Mouse (Mus musculus) forebrain, embryonic 14.5 days (tissue): Measurements from ENCODE around the gene Kif6. TPM values are rescaled to one million over a fixed set of nuclear protein-coding genes. Genes with fewer than 3 reads are reported as not detected.

Source experiments
- ATAC-seq: fragments of 200-750 bp; cut with Nextera tagmentation; 2 replicates; pipeline ENCODE4 v1.8.0; 2017; ENCODE audit warnings: mild to moderate bottlenecking, moderate library complexity
- DNase-seq: peaks from one replicate; pipeline ENCODE4 v3.0.0-alpha.2; 2015; ENCODE audit warnings: low spot score
- H3K27ac ChIP-seq: fragments of 300-500 bp; sonication (generic); 2 replicates; pipeline ENCODE4 v1.5.1; 2014; ENCODE audit warnings: low read depth, mild to moderate bottlenecking, control low read depth, low read length, moderate library complexity
- H3K27me3 ChIP-seq: fragments of 300-500 bp; sonication (generic); replicated peaks from 2 replicates; pipeline ENCODE4 v1.6.1; 2014; ENCODE audit warnings: low read length, control low read depth, mixed read lengths; ENCODE audit not compliant: control insufficient read depth, insufficient read depth
- H3K36me3 ChIP-seq: fragments of 300-500 bp; sonication (generic); 2 replicates; pipeline ENCODE4 v1.6.1; 2014; ENCODE audit warnings: low read length, control low read depth; ENCODE audit not compliant: control insufficient read depth, insufficient read depth
- H3K4me1 ChIP-seq: fragments of 300-500 bp; sonication (generic); 2 replicates; pipeline ENCODE4 v1.6.1; 2014; ENCODE audit warnings: antibody characterized with exemption, low read length, control low read depth; ENCODE audit not compliant: control insufficient read depth, insufficient read depth
- H3K4me2 ChIP-seq: fragments of 300-500 bp; sonication (generic); 2 replicates; pipeline ENCODE4 v1.6.1; 2014; ENCODE audit warnings: mild to moderate bottlenecking, control low read depth, low read length
- H3K4me3 ChIP-seq: fragments of 300-500 bp; sonication (generic); 2 replicates; pipeline ENCODE4 v1.5.1; 2014; ENCODE audit warnings: low read depth, low read length, control low read depth
- H3K9ac ChIP-seq: fragments of 300-500 bp; sonication (generic); 2 replicates; pipeline ENCODE4 v1.6.1; 2014; ENCODE audit warnings: mild to moderate bottlenecking, low read length, control low read depth, moderate library complexity
- H3K9me3 ChIP-seq: fragments of 300-500 bp; sonication (generic); replicated peaks from 2 replicates; pipeline ENCODE4 v1.6.1; 2016; ENCODE audit warnings: low read length, control low read depth, mixed read lengths; ENCODE audit not compliant: control insufficient read depth
- WGBS: fragments of 180-500 bp; shearing (Covaris S2); extraction: QIAGEN DNeasy Blood & Tissue Kit; methylation state at CpG from one replicate; pipeline ENCODE4 v1.1.7; 2014; 5-methylcytosine and 5-hydroxymethylcytosine counted together
- polyA plus RNA-seq: library from polyadenylated mRNA; unstranded; fragments of >200 nt; fragmentation: Nextera tagmentation; extraction: Ambion mirVana; gene quantifications from 2 replicates; pipeline ENCODE4 v1.2.1, GENCODE M21; 2014

The Kif6 gene
- polyA plus RNA-seq, 1 experiment from 2014 or later: 1.2 TPM

GRCm38 (mm10) chr17:49890861-49891260 lies 275.9 kb downstream of the Kif6 start:
- WGBS: 72% methylated on average over 16 of the region's 16 CpGs
- Histone ChIP-seq H3K9ac (no peak overlapping the region), H3K4me1 (no peaks in the 10 kb centered on the region), H3K4me2 (no peak overlapping the region), H3K9me3 (no peaks in the 10 kb centered on the region), H3K27ac (peak overlapping the region; percentile 14; the same call in 1 of the 2 replicates), H3K27me3 (no peaks in the 10 kb centered on the region), H3K4me3 (no peak overlapping the region), H3K36me3 (no peaks in the 10 kb centered on the region)
- ATAC-seq (peak; percentile 65), DNase-seq (peak; percentile 68)

- no peaks in the 10 kb centered on the region for H3K4me1 ChIP-seq
- DNase-seq (no peak), ATAC-seq (no peak)
- no peaks in the 10 kb centered on the region for H3K36me3 ChIP-seq
- no peak overlapping the region for H3K4me3 ChIP-seq
- H3K27ac ChIP-seq: no peak overlapping the region
- 91% methylated on average over 6 of the region's 6 CpGs for WGBS
- H3K4me2 ChIP-seq: no peak overlapping the region
- H3K9me3 ChIP-seq: no peaks in the 10 kb centered on the region
- no peak overlapping the region for H3K9ac ChIP-seq
- H3K27me3 ChIP-seq: no peaks in the 10 kb centered on the region
These were observed 277.5 kb downstream of the Kif6 start for GRCm38 (mm10) chr17:49892390-49892789.

GRCm38 (mm10) chr17:49894471-49894870 lies 279.5 kb downstream of the Kif6 start:
- no peak overlapping the region for H3K9ac ChIP-seq
- no peaks in the 10 kb centered on the region for H3K9me3 ChIP-seq
- H3K36me3 ChIP-seq: no peaks in the 10 kb centered on the region
- no peaks in the 10 kb centered on the region for H3K27me3 ChIP-seq
- WGBS: 86% methylated on average over 6 of the region's 6 CpGs
- DNase-seq (no peak), ATAC-seq (no peak)
- H3K4me1 ChIP-seq: no peaks in the 10 kb centered on the region
- H3K27ac ChIP-seq: no peak overlapping the region
- H3K4me2 ChIP-seq: no peak overlapping the region
- H3K4me3 ChIP-seq: no peak overlapping the region

GRCm38 (mm10) chr17:49898849-49899331 lies 284.0 kb downstream of the Kif6 start:
- Histone ChIP-seq H3K27me3 (peaks cover 4% of the 10 kb centered on the region), H3K4me3 (no peak overlapping the region), H3K36me3 (no peaks in the 10 kb centered on the region), H3K27ac (no peak overlapping the region), H3K4me1 (no peaks in the 10 kb centered on the region), H3K9me3 (no peaks in the 10 kb centered on the region), H3K9ac (no peak overlapping the region), H3K4me2 (no peak overlapping the region)
- ATAC-seq (peak; percentile 82), DNase-seq (peak; percentile 91)
- 14% methylated on average over 7 of the region's 7 CpGs for WGBS

- Histone ChIP-seq H3K4me1 (no peaks in the 10 kb centered on the region), H3K9me3 (no peaks in the 10 kb centered on the region), H3K9ac (no peak overlapping the region), H3K27me3 (peaks cover 4% of the 10 kb centered on the region), H3K4me2 (no peak overlapping the region), H3K36me3 (no peaks in the 10 kb centered on the region), H3K27ac (no peak overlapping the region), H3K4me3 (no peak overlapping the region)
- no peak for ATAC-seq
- WGBS: 85% methylated on average over 7 of the region's 7 CpGs
- no peak for DNase-seq
These were observed 287.7 kb downstream of the Kif6 start for GRCm38 (mm10) chr17:49902613-49903012.

GRCm38 (mm10) chr17:49923429-49923828 lies 308.5 kb downstream of the Kif6 start:
- H3K4me1 ChIP-seq: no peaks in the 10 kb centered on the region
- WGBS: 76% methylated on average over 4 of the region's 4 CpGs
- DNase-seq (no peak), ATAC-seq (no peak)
- no peaks in the 10 kb centered on the region for H3K9me3 ChIP-seq
- no peak overlapping the region for H3K4me2 ChIP-seq
- H3K9ac ChIP-seq: no peak overlapping the region
- H3K27me3 ChIP-seq: no peaks in the 10 kb centered on the region
- no peaks in the 10 kb centered on the region for H3K36me3 ChIP-seq
- no peak overlapping the region for H3K27ac ChIP-seq
- no peak overlapping the region for H3K4me3 ChIP-seq

- H3K4me2 ChIP-seq: no peak overlapping the region
- WGBS: 84% methylated on average over 2 of the region's 2 CpGs
- no peaks in the 10 kb centered on the region for H3K4me1 ChIP-seq
- H3K4me3 ChIP-seq: no peak overlapping the region
- ATAC-seq: no peak
- DNase-seq: no peak
- H3K36me3 ChIP-seq: no peaks in the 10 kb centered on the region
- no peak overlapping the region for H3K9ac ChIP-seq
- H3K9me3 ChIP-seq: no peaks in the 10 kb centered on the region
- H3K27ac ChIP-seq: no peak overlapping the region
- H3K27me3 ChIP-seq: no peaks in the 10 kb centered on the region
These were observed 312.7 kb downstream of the Kif6 start for GRCm38 (mm10) chr17:49927611-49928010.

GRCm38 (mm10) chr17:49933806-49934205 lies 318.9 kb downstream of the Kif6 start:
- no peak for DNase-seq

GRCm38 (mm10) chr17:49934586-49934985 lies 319.6 kb downstream of the Kif6 start:
- WGBS: 59% methylated on average over 4 of the region's 4 CpGs
- Histone ChIP-seq H3K9me3 (no peaks in the 10 kb centered on the region), H3K27me3 (no peaks in the 10 kb centered on the region), H3K4me2 (no peak overlapping the region), H3K4me3 (no peak overlapping the region), H3K9ac (no peak overlapping the region), H3K27ac (no peak overlapping the region), H3K36me3 (no peaks in the 10 kb centered on the region), H3K4me1 (0 out of 2 replicates have a peak, but pooled peaks cover 3% of the 10 kb centered on the region)
- DNase-seq (no peak), ATAC-seq (no peak)

More at GRCm38 (mm10) chr17:49933806-49934205, 318.9 kb downstream of the Kif6 start:
- 69% methylated on average over 3 of the region's 3 CpGs for WGBS
- no peaks in the 10 kb centered on the region for H3K36me3 ChIP-seq
- no peak overlapping the region for H3K4me2 ChIP-seq
- 0 out of 2 replicates have a peak, but pooled peaks cover 3% of the 10 kb centered on the region for H3K4me1 ChIP-seq
- no peak for ATAC-seq
- H3K4me3 ChIP-seq: no peak overlapping the region
- no peaks in the 10 kb centered on the region for H3K9me3 ChIP-seq
- no peak overlapping the region for H3K9ac ChIP-seq
- H3K27ac ChIP-seq: no peak overlapping the region
- H3K27me3 ChIP-seq: no peaks in the 10 kb centered on the region
